Mouse (Mus musculus) stomach, embryonic 15.5 days (tissue): ENCODE measurements at regions not wholly inside any gene's neighbourhood (a gene's known extent, or its start where the extent isn't known, plus 50 kb on each side); places are given as distances from the start of the nearest gene placed in this dataset.

Experiments
- ATAC-seq: fragments of 200-750 bp; cut with Nextera tagmentation; 2 replicates; pipeline ENCODE4 v1.8.0; 2017; ENCODE audit warnings: low read depth, moderate number of reproducible peaks, moderate TSS enrichment; ENCODE audit not compliant: insufficient read depth, low FRiP score
- H3K27ac ChIP-seq: fragments of 300-500 bp; sonication (generic); 2 replicates; pipeline ENCODE4 v1.5.1; 2015; ENCODE audit warnings: mild to moderate bottlenecking, inconsistent platforms
- H3K27me3 ChIP-seq: fragments of 300-500 bp; sonication (generic); replicated peaks from 2 replicates; pipeline ENCODE4 v1.6.1; 2015; ENCODE audit warnings: inconsistent platforms
- H3K36me3 ChIP-seq: fragments of 300-500 bp; sonication (generic); 2 replicates; pipeline ENCODE4 v1.6.1; 2015; ENCODE audit warnings: inconsistent platforms
- H3K4me1 ChIP-seq: fragments of 300-500 bp; sonication (generic); 2 replicates; pipeline ENCODE4 v1.6.1; 2015; ENCODE audit warnings: inconsistent platforms
- H3K4me2 ChIP-seq: fragments of 300-500 bp; sonication (generic); 2 replicates; pipeline ENCODE4 v1.6.1; 2015; ENCODE audit warnings: mild to moderate bottlenecking, inconsistent platforms
- H3K4me3 ChIP-seq: fragments of 300-500 bp; sonication (generic); replicated peaks from 2 replicates; pipeline ENCODE4 v1.5.1; 2015; ENCODE audit warnings: inconsistent platforms
- H3K9ac ChIP-seq: fragments of 300-500 bp; sonication (generic); 2 replicates; pipeline ENCODE4 v1.6.1; 2015; ENCODE audit warnings: inconsistent platforms
- H3K9me3 ChIP-seq: fragments of 300-500 bp; sonication (generic); 2 replicates; pipeline ENCODE4 v1.6.1; 2016; ENCODE audit warnings: inconsistent platforms
- WGBS: fragments of 180-500 bp; shearing (Covaris S2); methylation state at CpG from one replicate; pipeline ENCODE4 v1.1.7; 2015; 5-methylcytosine and 5-hydroxymethylcytosine counted together

DNA sequence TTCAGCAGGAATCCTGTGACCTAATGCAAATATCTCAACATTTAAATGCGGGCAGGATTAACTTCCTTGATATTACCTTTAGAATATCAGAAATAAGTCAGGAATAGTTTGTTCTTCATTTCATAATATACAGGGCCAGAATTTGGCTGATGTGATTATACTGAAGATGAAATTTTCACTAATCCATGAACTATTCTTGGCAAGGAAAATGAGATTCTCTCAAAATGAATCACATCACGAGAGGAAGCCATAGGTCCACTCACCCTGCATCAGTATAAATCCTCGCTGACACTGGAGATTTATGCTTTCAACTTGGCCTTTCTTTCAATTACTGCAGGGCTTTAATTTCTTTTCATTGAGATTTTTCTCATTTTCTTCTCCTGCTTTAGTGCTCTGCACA is 159.5 kb upstream of the Samsn1 start:
- no peak overlapping the region for H3K9ac ChIP-seq
- H3K36me3 ChIP-seq: no peaks in the 10 kb centered on the region
- WGBS: 64% methylated on average over 3 of the region's 3 CpGs
- H3K4me2 ChIP-seq: no peak overlapping the region
- no peak overlapping the region for H3K4me3 ChIP-seq
- no peaks in the 10 kb centered on the region for H3K27me3 ChIP-seq
- H3K4me1 ChIP-seq: no peaks in the 10 kb centered on the region
- no peak overlapping the region for H3K27ac ChIP-seq
- ATAC-seq: no peak
- no peaks in the 10 kb centered on the region for H3K9me3 ChIP-seq

DNA sequence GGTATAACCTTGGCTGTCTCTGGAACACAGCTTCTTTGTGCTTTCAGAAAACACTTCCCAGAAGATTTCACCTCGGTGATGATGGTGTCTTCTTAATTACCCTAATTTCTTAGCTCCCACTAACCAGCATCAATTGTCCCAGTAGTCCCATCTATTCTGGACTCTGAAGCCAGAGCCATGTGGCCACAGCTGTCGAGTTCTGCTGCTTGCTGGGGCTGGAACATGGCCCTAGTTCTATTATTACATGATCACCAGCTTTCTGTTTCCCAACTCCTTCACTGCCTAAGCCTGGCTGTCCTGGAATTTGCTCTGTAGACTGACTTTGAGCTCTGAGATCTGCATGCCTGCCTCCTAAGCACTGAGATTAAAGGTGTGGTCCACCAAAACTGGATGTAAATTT is 145.6 kb upstream of the Samsn1 start:
- Histone ChIP-seq H3K9ac (no peak overlapping the region), H3K27ac (no peak overlapping the region), H3K9me3 (no peaks in the 10 kb centered on the region), H3K36me3 (no peaks in the 10 kb centered on the region), H3K4me2 (no peak overlapping the region), H3K4me3 (no peak overlapping the region), H3K4me1 (no peaks in the 10 kb centered on the region), H3K27me3 (no peaks in the 10 kb centered on the region)
- 68% methylated on average over 2 of the region's 2 CpGs for WGBS
- ATAC-seq: no peak

DNA sequence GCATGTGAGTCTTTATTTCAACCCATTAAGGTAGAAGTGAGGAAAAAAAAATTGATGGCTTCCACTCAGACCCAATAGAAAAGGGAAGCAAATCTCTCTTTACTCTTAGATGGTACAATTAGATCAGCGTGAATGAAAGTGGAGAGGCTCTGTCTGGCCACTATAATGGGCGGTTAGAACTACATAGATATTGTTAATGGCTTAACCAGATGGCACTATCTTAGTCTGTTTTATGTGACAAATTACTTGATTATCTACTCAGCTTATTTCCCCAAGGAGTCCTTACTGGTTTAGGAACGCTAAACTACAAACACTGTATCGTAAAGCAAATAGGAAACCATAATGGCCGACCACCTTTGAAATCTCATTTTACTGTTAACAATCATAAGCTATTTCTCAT is 138.8 kb upstream of the Samsn1 start:
- no peak for ATAC-seq
- Histone ChIP-seq H3K4me2 (no peak overlapping the region), H3K27ac (no peak overlapping the region), H3K4me3 (no peak overlapping the region), H3K9me3 (no peaks in the 10 kb centered on the region), H3K9ac (no peak overlapping the region), H3K27me3 (no peaks in the 10 kb centered on the region), H3K4me1 (no peaks in the 10 kb centered on the region), H3K36me3 (no peaks in the 10 kb centered on the region)
- 81% methylated on average over 5 of the region's 5 CpGs for WGBS

DNA sequence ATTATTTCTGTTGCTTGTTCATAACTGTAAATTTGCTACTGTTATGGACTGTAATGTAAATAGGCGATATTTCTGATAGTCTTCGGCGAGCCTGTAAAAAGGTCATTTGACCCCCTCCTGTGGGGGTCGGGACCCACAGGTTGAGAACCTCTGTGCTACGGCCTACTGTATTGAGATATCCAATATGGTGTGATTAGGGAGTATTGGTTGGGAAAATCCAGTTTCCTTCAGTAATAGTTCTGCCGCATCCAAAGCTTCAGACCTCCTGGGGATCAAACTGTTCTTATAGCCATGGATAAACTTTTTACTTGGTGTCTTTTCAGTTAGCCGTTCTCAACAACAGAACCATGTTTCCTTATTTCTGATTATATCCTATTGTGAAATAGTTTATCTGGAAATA is 136.5 kb upstream of the Samsn1 start:
- no peaks in the 10 kb centered on the region for H3K9me3 ChIP-seq
- H3K4me2 ChIP-seq: no peak overlapping the region
- no peak for ATAC-seq
- WGBS: 96% methylated on average over 7 of the region's 7 CpGs
- H3K27ac ChIP-seq: no peak overlapping the region
- no peaks in the 10 kb centered on the region for H3K4me1 ChIP-seq
- H3K27me3 ChIP-seq: no peaks in the 10 kb centered on the region
- no peak overlapping the region for H3K4me3 ChIP-seq
- no peak overlapping the region for H3K9ac ChIP-seq
- no peaks in the 10 kb centered on the region for H3K36me3 ChIP-seq

DNA sequence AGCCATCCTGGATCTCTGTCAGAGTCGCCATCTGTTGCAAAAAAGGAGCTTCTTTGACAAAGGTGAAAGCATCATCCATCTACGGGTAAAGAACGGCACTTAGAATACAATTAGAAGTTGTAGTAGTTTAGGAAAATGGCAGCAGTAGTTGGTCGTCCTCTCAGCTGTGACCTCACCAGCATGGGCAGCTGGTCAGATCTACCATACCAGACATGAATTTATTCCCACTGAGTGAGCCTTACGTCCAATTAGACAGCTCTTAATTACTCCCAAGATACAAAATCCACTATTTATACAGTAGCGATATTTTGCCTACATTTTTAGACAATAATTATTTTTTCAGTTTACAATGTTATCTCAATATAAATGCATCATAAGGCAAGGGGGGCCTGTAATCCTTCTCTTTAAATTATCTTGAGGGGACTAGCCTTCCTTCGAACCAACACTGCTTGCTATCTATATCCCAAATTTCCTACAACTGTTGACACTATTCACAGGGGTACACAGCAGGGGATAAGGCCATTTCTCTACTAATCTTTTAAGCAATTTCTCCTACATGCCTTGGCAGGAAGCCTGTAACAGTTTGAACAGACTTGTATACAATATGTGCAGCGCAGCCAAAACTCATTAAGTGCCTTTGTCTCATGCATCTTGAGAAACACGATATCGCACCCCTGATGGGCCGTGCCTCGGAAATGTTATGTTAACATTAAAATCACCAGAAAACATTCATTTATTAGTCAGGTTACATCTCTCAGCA is 131.9 kb upstream of the Samsn1 start:
- no peak overlapping the region for H3K4me3 ChIP-seq
- no peak overlapping the region for H3K27ac ChIP-seq
- no peak overlapping the region for H3K4me2 ChIP-seq
- no peaks in the 10 kb centered on the region for H3K9me3 ChIP-seq
- H3K36me3 ChIP-seq: no peaks in the 10 kb centered on the region
- WGBS: 60% methylated on average over 12 of the region's 12 CpGs
- no peak for ATAC-seq
- H3K27me3 ChIP-seq: no peaks in the 10 kb centered on the region
- no peak overlapping the region for H3K9ac ChIP-seq
- H3K4me1 ChIP-seq: no peaks in the 10 kb centered on the region

DNA sequence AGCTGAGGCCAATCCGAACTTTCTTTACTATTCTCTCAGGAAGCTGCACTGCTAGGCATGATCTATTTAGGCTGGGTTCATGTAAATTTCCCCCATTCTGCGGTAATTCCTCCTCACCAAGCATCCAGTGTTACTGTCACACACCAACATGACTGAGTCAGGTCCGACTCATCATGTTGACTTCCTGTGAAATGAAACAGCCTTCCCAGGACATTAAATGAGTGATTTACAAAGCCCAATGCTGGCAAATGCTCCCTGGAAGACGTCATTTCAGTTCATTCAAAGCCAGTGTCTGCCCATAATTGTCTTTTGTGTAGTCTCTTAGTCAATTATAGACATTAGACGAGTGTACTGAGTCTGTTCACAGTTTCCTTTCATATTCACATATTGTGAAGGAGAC is 127.5 kb upstream of the Samsn1 start:
- Histone ChIP-seq H3K27ac (no peak overlapping the region), H3K4me1 (no peaks in the 10 kb centered on the region), H3K4me3 (no peak overlapping the region), H3K27me3 (no peaks in the 10 kb centered on the region), H3K36me3 (no peaks in the 10 kb centered on the region), H3K9ac (no peak overlapping the region), H3K4me2 (no peak overlapping the region), H3K9me3 (no peaks in the 10 kb centered on the region)
- ATAC-seq: no peak
- WGBS: 61% methylated on average over 5 of the region's 5 CpGs

DNA sequence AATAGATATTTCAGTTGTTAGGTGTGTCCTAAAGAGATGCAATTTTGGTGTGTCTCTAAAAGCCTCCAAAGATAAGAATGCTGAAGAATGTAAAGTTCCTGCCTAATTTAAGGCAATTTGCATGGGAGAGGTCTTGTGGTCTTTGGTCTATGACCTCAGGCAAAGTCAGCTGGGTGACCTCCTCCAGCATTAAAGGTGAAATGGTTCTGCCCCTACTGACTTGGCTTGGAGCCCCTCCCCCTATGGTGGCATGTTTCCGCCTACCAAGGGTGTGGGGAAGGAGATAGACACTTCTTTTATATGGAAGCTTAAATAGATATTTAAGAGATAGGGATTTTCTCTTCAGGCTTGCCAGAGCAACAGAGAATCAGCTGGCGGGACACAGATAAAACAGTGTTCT is 111.8 kb upstream of the Samsn1 start:
- 84% methylated on average over 2 of the region's 2 CpGs for WGBS
- no peaks in the 10 kb centered on the region for H3K4me1 ChIP-seq
- H3K9ac ChIP-seq: no peak overlapping the region
- H3K27ac ChIP-seq: no peak overlapping the region
- no peak overlapping the region for H3K4me3 ChIP-seq
- H3K36me3 ChIP-seq: no peaks in the 10 kb centered on the region
- no peaks in the 10 kb centered on the region for H3K9me3 ChIP-seq
- no peak overlapping the region for H3K4me2 ChIP-seq
- ATAC-seq: no peak
- H3K27me3 ChIP-seq: no peaks in the 10 kb centered on the region

DNA sequence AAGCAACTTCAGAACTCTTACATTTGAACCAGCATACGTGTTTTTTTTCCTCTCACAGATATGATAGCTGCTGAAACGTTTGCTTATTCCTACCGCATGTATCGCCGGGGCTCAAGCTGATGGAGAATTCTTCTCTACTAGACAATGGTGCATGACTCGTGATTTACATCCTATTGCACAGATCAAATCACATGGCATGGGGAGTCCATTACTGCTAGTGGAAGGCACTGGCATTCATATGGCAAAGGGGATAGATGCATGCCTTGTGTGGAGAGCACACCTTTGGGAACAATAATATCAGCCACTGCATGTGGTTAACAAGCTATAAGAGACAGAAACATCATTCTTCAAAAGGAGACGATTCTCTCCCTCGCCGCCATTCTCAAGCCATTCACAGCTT is 108.4 kb upstream of the Samsn1 start:
- WGBS: 85% methylated on average over 9 of the region's 9 CpGs
- no peak overlapping the region for H3K9ac ChIP-seq
- no peaks in the 10 kb centered on the region for H3K27me3 ChIP-seq
- H3K4me3 ChIP-seq: no peak overlapping the region
- H3K4me2 ChIP-seq: no peak overlapping the region
- ATAC-seq: no peak
- no peak overlapping the region for H3K27ac ChIP-seq
- no peaks in the 10 kb centered on the region for H3K4me1 ChIP-seq
- no peaks in the 10 kb centered on the region for H3K36me3 ChIP-seq
- no peaks in the 10 kb centered on the region for H3K9me3 ChIP-seq

DNA sequence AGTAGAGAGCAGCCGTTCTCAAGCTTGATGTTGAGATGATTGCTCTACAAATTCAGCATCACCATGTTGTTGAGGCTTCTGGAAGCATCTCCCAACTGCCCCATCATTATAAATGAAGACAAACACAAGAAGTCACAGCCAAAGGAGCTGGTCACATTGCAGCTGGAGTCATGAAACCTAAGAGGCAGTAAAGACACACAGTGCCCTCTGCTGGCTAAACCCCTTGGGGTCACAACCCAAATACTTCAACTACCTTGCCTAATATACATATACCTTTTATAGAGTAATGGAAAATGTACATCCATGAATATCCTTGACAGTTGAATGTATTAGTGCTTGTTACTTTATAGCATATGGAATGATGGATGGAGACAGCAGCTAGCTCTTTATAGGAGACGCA is 107.9 kb upstream of the Samsn1 start:
- 89% methylated on average over 2 of the region's 2 CpGs for WGBS
- Histone ChIP-seq H3K4me1 (no peaks in the 10 kb centered on the region), H3K36me3 (no peaks in the 10 kb centered on the region), H3K9ac (no peak overlapping the region), H3K27ac (no peak overlapping the region), H3K4me2 (no peak overlapping the region), H3K4me3 (no peak overlapping the region), H3K9me3 (no peaks in the 10 kb centered on the region), H3K27me3 (no peaks in the 10 kb centered on the region)
- no peak for ATAC-seq

DNA sequence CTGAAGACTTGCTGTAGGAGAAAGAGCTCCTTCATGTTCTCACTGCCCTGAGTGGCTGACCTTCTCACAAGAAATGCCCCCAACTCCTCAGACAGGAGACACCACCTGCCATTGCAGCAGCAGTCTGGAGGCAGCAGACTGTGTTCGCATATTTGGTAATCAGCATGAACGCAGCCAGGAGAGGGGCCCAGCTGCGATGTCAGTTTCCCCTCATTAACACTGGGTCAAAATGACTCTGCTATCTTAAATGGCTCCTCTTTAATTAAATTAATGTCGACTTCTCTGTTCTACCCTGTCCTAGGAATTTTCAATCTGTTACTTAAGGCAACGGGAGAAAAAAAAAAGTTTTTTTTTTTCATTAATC is 100.9 kb upstream of the Samsn1 start:
- Histone ChIP-seq H3K4me1 (no peaks in the 10 kb centered on the region), H3K9me3 (no peaks in the 10 kb centered on the region), H3K9ac (no peak overlapping the region), H3K36me3 (no peaks in the 10 kb centered on the region), H3K4me2 (no peak overlapping the region), H3K27ac (no peak overlapping the region), H3K27me3 (no peaks in the 10 kb centered on the region), H3K4me3 (no peak overlapping the region)
- 54% methylated on average over 5 of the region's 5 CpGs for WGBS
- no peak for ATAC-seq

DNA sequence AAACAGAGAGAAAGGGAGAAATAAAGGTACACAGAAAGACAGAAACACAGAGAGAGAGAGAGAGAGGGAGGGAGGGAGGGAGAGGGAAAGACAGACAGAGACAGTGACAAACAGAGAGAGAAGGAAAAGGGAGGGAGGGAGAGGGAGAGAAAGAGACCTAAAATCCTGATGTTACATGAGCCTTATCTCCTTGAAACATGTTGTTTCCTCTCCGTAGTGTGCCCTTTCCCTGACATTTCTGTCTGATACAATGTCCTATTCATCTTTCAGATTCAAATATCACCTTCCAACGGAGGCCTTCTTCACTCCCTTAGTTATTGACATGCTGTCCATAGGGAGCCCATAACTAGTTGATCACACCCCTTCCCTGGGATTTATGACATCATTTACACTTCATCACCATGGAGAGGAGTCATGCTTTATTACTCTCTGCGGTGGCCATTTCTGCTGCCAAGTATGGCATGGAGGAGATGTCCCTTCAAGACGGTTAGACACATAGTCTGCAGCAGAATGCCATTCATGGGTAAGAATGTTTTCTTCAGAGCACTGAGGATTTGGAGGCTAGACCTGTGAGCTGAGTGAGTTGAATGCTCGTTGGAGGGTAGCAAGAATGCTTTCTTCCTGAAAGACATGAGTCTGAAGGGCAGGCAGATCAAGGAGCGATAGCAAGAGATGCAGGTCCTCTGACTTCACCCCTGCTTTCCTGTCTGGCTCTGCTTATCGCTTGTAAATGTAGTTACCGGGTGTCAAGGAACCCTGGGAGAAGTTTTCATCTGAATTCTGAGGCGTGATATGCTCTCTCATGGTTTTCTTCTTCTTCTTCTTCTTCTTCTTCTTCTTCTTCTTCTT is 100.3 kb upstream of the Samsn1 start:
- Histone ChIP-seq H3K4me3 (no peak overlapping the region), H3K27ac (no peak overlapping the region), H3K4me2 (no peak overlapping the region), H3K36me3 (no peaks in the 10 kb centered on the region), H3K9me3 (no peaks in the 10 kb centered on the region), H3K4me1 (no peaks in the 10 kb centered on the region), H3K9ac (no peak overlapping the region), H3K27me3 (no peaks in the 10 kb centered on the region)
- ATAC-seq: no peak
- 71% methylated on average over 9 of the region's 9 CpGs for WGBS

DNA sequence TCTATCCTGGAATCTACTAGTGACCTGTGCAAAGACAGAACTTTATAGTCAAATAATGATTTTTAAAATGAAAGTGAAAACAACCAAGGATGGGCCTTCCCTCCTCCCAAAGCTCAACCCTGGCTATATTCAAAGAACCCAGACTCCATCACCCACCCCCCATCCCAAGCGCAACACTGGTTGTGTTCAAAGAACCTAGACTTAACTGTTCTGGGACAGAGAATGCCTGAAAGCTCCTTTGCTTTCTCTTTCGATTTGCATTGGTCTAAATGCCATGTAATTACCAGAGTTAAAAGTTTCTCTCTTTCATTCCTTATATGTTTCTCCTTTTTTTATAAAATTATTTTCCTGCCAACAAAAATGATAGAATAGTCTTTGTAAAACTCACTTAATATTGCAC is 98.6 kb upstream of the Samsn1 start:
- no peak overlapping the region for H3K4me3 ChIP-seq
- no peaks in the 10 kb centered on the region for H3K4me1 ChIP-seq
- 90% methylated on average over 2 of the region's 2 CpGs for WGBS
- no peak overlapping the region for H3K27ac ChIP-seq
- no peaks in the 10 kb centered on the region for H3K9me3 ChIP-seq
- no peak for ATAC-seq
- H3K9ac ChIP-seq: no peak overlapping the region
- no peak overlapping the region for H3K4me2 ChIP-seq
- H3K27me3 ChIP-seq: no peaks in the 10 kb centered on the region
- no peaks in the 10 kb centered on the region for H3K36me3 ChIP-seq
